Mouse (Mus musculus): ENCODE data around the gene Tmco1.

Tmco1 gene

GRCm38 (mm10) chr1:167308261-167309054 lies at the start of gene Tmco1:
Gene Tmco1 (plus strand): TSS chr1:167308378.
- DNase-seq = peak; percentile 98

GRCm38 (mm10) chr1:167259702-167260101 lies 48.5 kb upstream of the Tmco1 start:
- no peak for DNase-seq

- DNase-seq = no peak
Observed at GRCm38 (mm10) chr1:167261750-167262149, 46.4 kb upstream of the Tmco1 start.

- DNase-seq = no peak
Observed at GRCm38 (mm10) chr1:167262489-167263041, 45.6 kb upstream of the Tmco1 start.

- no peak for DNase-seq
Observed at GRCm38 (mm10) chr1:167265366-167265765, 42.8 kb upstream of the Tmco1 start.

GRCm38 (mm10) chr1:167266720-167267119 lies 41.5 kb upstream of the Tmco1 start:
- no peak for DNase-seq

GRCm38 (mm10) chr1:167268360-167269063 lies 39.7 kb upstream of the Tmco1 start:
- peak; percentile 34 to 35 for DNase-seq

GRCm38 (mm10) chr1:167269350-167269811 lies 38.8 kb upstream of the Tmco1 start:
- peak; percentile 27 to 32 for DNase-seq

GRCm38 (mm10) chr1:167269856-167270270 lies 38.3 kb upstream of the Tmco1 start:
- no peak for DNase-seq

GRCm38 (mm10) chr1:167270342-167271111 lies 37.7 kb upstream of the Tmco1 start:
- DNase-seq = no peak

- no peak for DNase-seq
Observed at GRCm38 (mm10) chr1:167271304-167271703, 36.9 kb upstream of the Tmco1 start.

GRCm38 (mm10) chr1:167271841-167272240 lies 36.3 kb upstream of the Tmco1 start:
- DNase-seq = no peak

- DNase-seq = no peak
Observed at GRCm38 (mm10) chr1:167273380-167274163, 34.6 kb upstream of the Tmco1 start.

GRCm38 (mm10) chr1:167274646-167275390 lies 33.4 kb upstream of the Tmco1 start:
- DNase-seq = no peak

- DNase-seq = no peak
Observed at GRCm38 (mm10) chr1:167278395-167278794, 29.8 kb upstream of the Tmco1 start.

GRCm38 (mm10) chr1:167279160-167279715 lies 28.9 kb upstream of the Tmco1 start:
- no peak for DNase-seq

GRCm38 (mm10) chr1:167280061-167280460 lies 28.1 kb upstream of the Tmco1 start:
- no peak for DNase-seq

GRCm38 (mm10) chr1:167282112-167282511 lies 26.1 kb upstream of the Tmco1 start:
- DNase-seq = no peak

GRCm38 (mm10) chr1:167282768-167283167 lies 25.4 kb upstream of the Tmco1 start:
- no peak for DNase-seq

- DNase-seq = peak; percentile 49 to 56
Observed at GRCm38 (mm10) chr1:167283441-167284257, 24.5 kb upstream of the Tmco1 start.
